Mouse (Mus musculus): ENCODE data around the gene Yod1. TPM values are rescaled to one million over a fixed set of nuclear protein-coding genes. Genes with fewer than 3 reads are reported as not detected.

Gene Yod1
- total RNA-seq, 2 experiments from 2014 or later, result 53.1 to 88.0 TPM

- no peak for ATAC-seq (replicated peaks; ENCODE audit: low FRiP score, poor library complexity, severe bottlenecking)
These were observed 45.1 kb downstream of the Yod1 start for GRCm38 (mm10) chr1:130762045-130762760.

- no peak for ATAC-seq (replicated peaks; ENCODE audit: low FRiP score, poor library complexity, severe bottlenecking)
These were observed 46.9 kb downstream of the Yod1 start for GRCm38 (mm10) chr1:130764027-130764461.

- ATAC-seq (replicated peaks; ENCODE audit: low FRiP score, poor library complexity, severe bottlenecking), result no peak
These were observed 49.9 kb downstream of the Yod1 start for GRCm38 (mm10) chr1:130767066-130767465.

- no peak for ATAC-seq (replicated peaks; ENCODE audit: low FRiP score, poor library complexity, severe bottlenecking)
These were observed 52.8 kb downstream of the Yod1 start for GRCm38 (mm10) chr1:130769925-130770324.

- no peak for ATAC-seq (replicated peaks; ENCODE audit: low FRiP score, poor library complexity, severe bottlenecking)
These were observed 53.4 kb downstream of the Yod1 start for GRCm38 (mm10) chr1:130770487-130770886.

GRCm38 (mm10) chr1:130770981-130771494 lies 53.9 kb downstream of the Yod1 start:
- no peak for ATAC-seq (replicated peaks; ENCODE audit: low FRiP score, poor library complexity, severe bottlenecking)

Other genes with a start within 250 kb of the Yod1 start
- gene Zp3r, start 87.7 kb upstream of the Yod1 start, total RNA-seq (2015; ENCODE audit: low replicate concordance), result not detected in 2 replicates
- gene Zp3r, start 87.7 kb upstream of the Yod1 start, total RNA-seq (2017; ENCODE audit: low replicate concordance), result not detected in 2 replicates
- not detected in 2 replicates for gene C4bp, start 55.7 kb upstream of the Yod1 start, total RNA-seq (2015; ENCODE audit: low replicate concordance)
- gene C4bp, start 55.7 kb upstream of the Yod1 start, total RNA-seq (2017; ENCODE audit: low replicate concordance), result not detected in 2 replicates
- not detected in 2 replicates for gene Gm29427, start 1.5 kb upstream of the Yod1 start, total RNA-seq (2015; ENCODE audit: low replicate concordance)
- not detected in 2 replicates for gene Gm29427, start 1.5 kb upstream of the Yod1 start, total RNA-seq (2017; ENCODE audit: low replicate concordance)
- 23.5 and 26.7 TPM in 2 replicates for gene Pfkfb2, start 11.9 kb downstream of the Yod1 start, total RNA-seq (2015; ENCODE audit: low replicate concordance)
- gene Pfkfb2, start 11.9 kb downstream of the Yod1 start, total RNA-seq (2017; ENCODE audit: low replicate concordance), result 38.4 and 45.7 TPM in 2 replicates
- gene AA986860, start 14.6 kb downstream of the Yod1 start, total RNA-seq (2015; ENCODE audit: low replicate concordance), result 8.6 and 11.3 TPM in 2 replicates
- gene AA986860, start 14.6 kb downstream of the Yod1 start, total RNA-seq (2017; ENCODE audit: low replicate concordance), result 8.0 and 9.4 TPM in 2 replicates
- gene Fcamr, start 83.6 kb downstream of the Yod1 start, total RNA-seq (2015; ENCODE audit: low replicate concordance), result not detected in 2 replicates
- not detected in 2 replicates for gene Fcamr, start 83.6 kb downstream of the Yod1 start, total RNA-seq (2017; ENCODE audit: low replicate concordance)
- not detected in 2 replicates for gene Pigr, start 109.4 kb downstream of the Yod1 start, total RNA-seq (2015; ENCODE audit: low replicate concordance)
- gene Pigr, start 109.4 kb downstream of the Yod1 start, total RNA-seq (2017; ENCODE audit: low replicate concordance), result not detected in 2 replicates
- 11.2 and 16.3 TPM in 2 replicates for gene Fcmr, start 148.3 kb downstream of the Yod1 start, total RNA-seq (2015; ENCODE audit: low replicate concordance)
- gene Fcmr, start 148.3 kb downstream of the Yod1 start, total RNA-seq (2017; ENCODE audit: low replicate concordance), result 4.7 and 9.2 TPM in 2 replicates
- gene Il24, start 170.1 kb downstream of the Yod1 start, total RNA-seq (2015; ENCODE audit: low replicate concordance), result not detected in 2 replicates
- not detected in 2 replicates for gene Il24, start 170.1 kb downstream of the Yod1 start, total RNA-seq (2017; ENCODE audit: low replicate concordance)
- not detected in 2 replicates for gene Il20, start 194.1 kb downstream of the Yod1 start, total RNA-seq (2015; ENCODE audit: low replicate concordance)
- not detected in 2 replicates for gene Il20, start 194.1 kb downstream of the Yod1 start, total RNA-seq (2017; ENCODE audit: low replicate concordance)
- not detected in 2 replicates for gene Il19, start 222.8 kb downstream of the Yod1 start, total RNA-seq (2015; ENCODE audit: low replicate concordance)
- gene Il19, start 222.8 kb downstream of the Yod1 start, total RNA-seq (2017; ENCODE audit: low replicate concordance), result not detected in 2 replicates

Measured in erythroid progenitor cell, adult 5-6 weeks (primary cell).